Mouse (Mus musculus): ENCODE measurements at regions not wholly inside any gene's neighbourhood (a gene's known extent, or its start where the extent isn't known, plus 50 kb on each side); places are given as distances from the start of the nearest gene placed in this dataset.

DNA sequence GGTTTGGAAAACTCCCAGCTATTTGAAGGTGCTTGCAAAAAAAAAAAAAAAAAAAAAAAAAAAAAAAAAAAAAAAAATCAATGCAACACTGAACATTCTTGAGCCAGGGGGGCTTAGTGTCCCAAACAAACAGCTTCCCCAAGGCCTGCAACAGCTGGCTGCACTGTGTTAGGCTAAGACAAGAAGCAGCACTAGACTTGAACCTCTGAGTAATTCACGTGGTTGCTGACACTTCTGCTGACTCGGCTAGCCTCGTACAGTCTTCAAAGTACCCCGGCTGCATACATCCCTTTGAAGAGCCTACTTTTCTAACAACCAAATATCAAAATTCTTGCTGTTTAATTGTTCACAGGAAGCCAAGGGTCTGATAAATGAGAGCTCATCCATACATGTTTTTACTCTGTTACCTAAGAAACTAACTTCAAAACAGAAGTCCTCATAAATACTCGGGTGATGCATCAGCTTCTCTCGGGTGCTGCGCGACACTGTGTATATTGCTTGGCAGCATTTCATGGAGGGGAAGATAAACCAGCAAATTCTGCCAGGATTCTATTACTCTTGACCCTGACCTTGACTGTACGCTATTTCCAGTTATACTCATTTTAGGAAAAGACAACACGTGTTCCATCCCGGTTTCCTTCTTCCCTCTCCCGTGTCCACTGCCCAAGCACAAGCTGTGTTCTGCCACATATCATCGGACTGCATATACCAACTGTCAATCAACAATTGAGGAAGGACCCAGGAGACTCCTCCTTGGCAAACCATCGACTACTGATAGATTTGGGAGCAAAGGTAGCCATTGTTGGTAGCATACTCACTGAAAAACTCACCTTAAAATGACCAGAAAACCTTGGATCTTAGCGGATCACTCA, 352.8 kb upstream of the Nt5c1b start:
- no peak overlapping the region for H3K9ac ChIP-seq (ENCODE audit: low read length)
- no peaks in the 10 kb centered on the region for H3K4me1 ChIP-seq (ENCODE audit: control insufficient read depth, insufficient read depth, low read length)
- WGBS, result 79% methylated on average over 15 of the region's 15 CpGs
- DNase-seq (ENCODE audit: low spot score, missing footprints) (no peak), ATAC-seq (ENCODE audit: low FRiP score) (no peak)
- no peaks in the 10 kb centered on the region for H3K9me3 ChIP-seq (ENCODE audit: control insufficient read depth, low read length)
- no peaks in the 10 kb centered on the region for H3K27me3 ChIP-seq (ENCODE audit: control insufficient read depth, insufficient read depth, low read length)
- no peaks in the 10 kb centered on the region for H3K36me3 ChIP-seq (ENCODE audit: control insufficient read depth, insufficient read depth, low read length)
- no peak overlapping the region for H3K4me3 ChIP-seq (ENCODE audit: low read depth, low read length)
- H3K27ac ChIP-seq (ENCODE audit: low read depth, low read length), result no peak overlapping the region
- H3K4me2 ChIP-seq, result no peak overlapping the region

DNA sequence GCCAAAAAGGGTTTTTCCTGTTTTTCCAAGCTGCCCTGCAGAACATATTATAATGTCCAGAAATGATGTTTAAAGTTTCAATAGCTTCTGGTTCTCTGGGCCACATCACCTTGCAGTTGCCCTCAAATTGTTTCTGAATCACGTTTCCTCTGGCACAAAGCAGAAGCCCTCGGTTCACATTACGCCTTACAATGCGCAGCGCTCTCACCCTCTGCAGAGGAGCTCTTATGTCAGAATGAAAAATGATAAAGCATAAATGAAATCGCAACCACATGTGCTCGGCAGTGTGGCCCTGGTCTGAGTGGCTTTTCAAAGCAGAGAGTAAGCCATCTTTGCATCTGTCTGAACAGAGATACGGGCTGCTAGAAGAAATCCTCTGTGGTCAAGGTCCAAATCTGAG, 334.3 kb upstream of the Nt5c1b start:
- DNase-seq (ENCODE audit: low spot score, missing footprints) (no peak), ATAC-seq (ENCODE audit: low FRiP score) (no peak)
- H3K9ac ChIP-seq (ENCODE audit: low read length), result no peak overlapping the region
- H3K36me3 ChIP-seq (ENCODE audit: control insufficient read depth, insufficient read depth, low read length), result no peaks in the 10 kb centered on the region
- H3K4me1 ChIP-seq (ENCODE audit: control insufficient read depth, insufficient read depth, low read length), result no peaks in the 10 kb centered on the region
- WGBS, result 87% methylated on average over 8 of the region's 8 CpGs
- H3K27me3 ChIP-seq (ENCODE audit: control insufficient read depth, insufficient read depth, low read length), result no peaks in the 10 kb centered on the region
- H3K27ac ChIP-seq (ENCODE audit: low read depth, low read length), result no peak overlapping the region
- H3K4me2 ChIP-seq, result no peak overlapping the region
- no peaks in the 10 kb centered on the region for H3K9me3 ChIP-seq (ENCODE audit: control insufficient read depth, low read length)
- H3K4me3 ChIP-seq (ENCODE audit: low read depth, low read length), result no peak overlapping the region

DNA sequence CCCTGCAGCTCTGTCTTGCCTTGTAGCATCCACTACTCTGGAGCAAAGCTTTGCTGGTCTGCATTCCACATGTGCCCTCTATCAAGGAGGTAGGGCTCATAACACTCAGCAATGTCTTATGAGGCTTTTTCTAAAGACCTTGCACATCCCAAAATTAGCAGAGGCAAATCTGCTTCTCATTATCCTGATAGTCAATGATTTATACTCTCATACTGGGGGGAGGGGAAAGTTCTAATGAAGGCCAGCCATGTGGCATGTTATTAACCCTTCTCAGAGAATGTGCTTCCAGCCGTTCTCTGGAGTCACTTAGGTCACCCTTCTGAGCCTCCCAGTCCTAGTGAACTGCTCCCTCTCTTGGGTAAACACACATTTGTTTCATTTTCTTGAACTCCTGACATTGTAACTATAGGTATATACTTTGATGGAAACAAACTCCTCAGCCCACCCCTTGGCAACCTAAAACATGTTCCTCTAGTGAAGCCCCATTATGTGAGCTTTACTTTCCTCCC, 307.7 kb upstream of the Nt5c1b start:
- DNase-seq (ENCODE audit: low spot score, missing footprints) (no peak), ATAC-seq (ENCODE audit: low FRiP score) (no peak)
- WGBS, result 36% methylated on average over 1 of the region's 1 CpGs
- no peaks in the 10 kb centered on the region for H3K27me3 ChIP-seq (ENCODE audit: control insufficient read depth, insufficient read depth, low read length)
- H3K4me1 ChIP-seq (ENCODE audit: control insufficient read depth, insufficient read depth, low read length), result no peaks in the 10 kb centered on the region
- no peak overlapping the region for H3K27ac ChIP-seq (ENCODE audit: low read depth, low read length)
- no peak overlapping the region for H3K4me3 ChIP-seq (ENCODE audit: low read depth, low read length)
- H3K36me3 ChIP-seq (ENCODE audit: control insufficient read depth, insufficient read depth, low read length), result no peaks in the 10 kb centered on the region
- no peak overlapping the region for H3K9ac ChIP-seq (ENCODE audit: low read length)
- H3K9me3 ChIP-seq (ENCODE audit: control insufficient read depth, low read length), result no peaks in the 10 kb centered on the region
- H3K4me2 ChIP-seq, result no peak overlapping the region

DNA sequence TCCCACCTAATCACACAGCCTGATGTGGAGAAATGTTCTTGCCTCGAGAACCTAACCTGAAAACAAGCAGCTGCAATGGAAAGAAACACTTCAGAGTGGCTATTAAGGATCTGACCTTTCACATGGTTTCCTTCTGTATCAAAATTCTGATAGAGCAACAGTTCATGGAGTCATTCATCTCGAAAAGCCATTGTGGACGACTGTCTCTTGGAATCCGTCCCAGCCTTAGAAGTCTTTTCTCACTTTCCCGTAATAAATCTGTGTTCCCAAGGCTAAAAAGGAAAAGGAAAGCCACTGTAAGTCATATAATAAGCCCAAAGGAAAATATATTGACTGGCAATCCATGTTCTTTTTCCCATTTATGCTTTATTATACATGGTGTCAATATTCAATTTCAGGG, 291.4 kb upstream of the Nt5c1b start:
- WGBS, result 88% methylated on average over 5 of the region's 5 CpGs
- H3K27ac ChIP-seq (ENCODE audit: low read depth, low read length), result no peak overlapping the region
- no peak overlapping the region for H3K4me3 ChIP-seq (ENCODE audit: low read depth, low read length)
- DNase-seq (ENCODE audit: low spot score, missing footprints) (no peak), ATAC-seq (ENCODE audit: low FRiP score) (no peak)
- no peaks in the 10 kb centered on the region for H3K4me1 ChIP-seq (ENCODE audit: control insufficient read depth, insufficient read depth, low read length)
- H3K9me3 ChIP-seq (ENCODE audit: control insufficient read depth, low read length), result no peaks in the 10 kb centered on the region
- H3K4me2 ChIP-seq, result no peak overlapping the region
- no peaks in the 10 kb centered on the region for H3K36me3 ChIP-seq (ENCODE audit: control insufficient read depth, insufficient read depth, low read length)
- no peak overlapping the region for H3K9ac ChIP-seq (ENCODE audit: low read length)
- no peaks in the 10 kb centered on the region for H3K27me3 ChIP-seq (ENCODE audit: control insufficient read depth, insufficient read depth, low read length)

DNA sequence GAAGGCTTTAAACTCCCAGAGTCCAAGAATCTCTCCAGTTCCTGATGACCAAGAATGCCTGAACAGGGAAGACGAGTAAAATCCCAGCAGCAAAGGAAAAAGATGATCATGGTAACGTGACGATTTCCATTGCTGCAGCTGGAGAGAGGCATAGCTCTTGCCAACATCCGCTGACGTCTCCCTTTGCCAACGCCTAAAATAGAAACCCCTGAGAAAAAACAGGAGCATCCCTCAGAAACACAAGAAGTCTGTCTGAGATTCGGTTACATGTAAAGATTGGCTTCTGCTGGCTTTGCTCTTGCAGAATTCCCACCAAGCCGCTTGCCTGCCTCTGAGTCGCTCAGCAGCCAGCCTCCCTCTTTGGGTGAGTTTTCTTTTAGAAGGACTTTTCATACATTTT, 290.3 kb upstream of the Nt5c1b start:
- Histone ChIP-seq H3K9ac (ENCODE audit: low read length) (no peak overlapping the region), H3K4me3 (ENCODE audit: low read depth, low read length) (no peak overlapping the region), H3K9me3 (ENCODE audit: control insufficient read depth, low read length) (no peaks in the 10 kb centered on the region), H3K36me3 (ENCODE audit: control insufficient read depth, insufficient read depth, low read length) (no peaks in the 10 kb centered on the region), H3K4me2 (no peak overlapping the region), H3K27ac (ENCODE audit: low read depth, low read length) (no peak overlapping the region), H3K4me1 (ENCODE audit: control insufficient read depth, insufficient read depth, low read length) (no peaks in the 10 kb centered on the region), H3K27me3 (ENCODE audit: control insufficient read depth, insufficient read depth, low read length) (no peaks in the 10 kb centered on the region)
- ATAC-seq (ENCODE audit: low FRiP score), result no peak
- no peak for DNase-seq (ENCODE audit: low spot score, missing footprints)
- WGBS, result 87% methylated on average over 9 of the region's 9 CpGs

GRCm38 (mm10) chr12:10112874-10113453, 256.8 kb upstream of the Nt5c1b start:
- Histone ChIP-seq H3K36me3 (ENCODE audit: control insufficient read depth, insufficient read depth, low read length) (no peaks in the 10 kb centered on the region), H3K27me3 (ENCODE audit: control insufficient read depth, insufficient read depth, low read length) (no peaks in the 10 kb centered on the region), H3K27ac (ENCODE audit: low read depth, low read length) (no peak overlapping the region), H3K9ac (ENCODE audit: low read length) (no peak overlapping the region), H3K4me3 (ENCODE audit: low read depth, low read length) (no peak overlapping the region), H3K9me3 (ENCODE audit: control insufficient read depth, low read length) (no peaks in the 10 kb centered on the region), H3K4me1 (ENCODE audit: control insufficient read depth, insufficient read depth, low read length) (no peaks in the 10 kb centered on the region), H3K4me2 (no peak overlapping the region)
- no peak for DNase-seq (ENCODE audit: low spot score, missing footprints)
- 83% methylated on average over 1 of the region's 1 CpGs for WGBS
- no peak for ATAC-seq (ENCODE audit: low FRiP score)

DNA sequence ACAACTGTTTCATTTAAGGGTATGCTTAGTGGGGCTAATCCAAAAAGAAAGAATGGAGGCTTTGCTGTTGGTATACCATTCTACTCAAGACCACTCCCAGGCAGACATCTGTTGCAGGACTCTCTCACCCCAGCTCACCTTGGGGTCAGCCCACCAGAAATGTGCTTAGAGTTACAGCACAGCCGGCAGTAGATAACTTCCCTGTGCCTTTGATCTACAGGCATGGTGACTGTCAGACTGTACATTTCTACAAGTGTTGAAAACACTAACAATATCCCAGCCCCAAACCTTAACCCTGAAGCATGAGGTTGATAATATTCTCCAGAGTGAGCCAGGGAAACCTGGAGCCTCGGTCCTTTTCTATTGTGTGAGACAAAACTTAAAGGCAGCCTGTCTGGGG, 247.7 kb upstream of the Nt5c1b start:
- 68% methylated on average over 2 of the region's 2 CpGs for WGBS

DNA sequence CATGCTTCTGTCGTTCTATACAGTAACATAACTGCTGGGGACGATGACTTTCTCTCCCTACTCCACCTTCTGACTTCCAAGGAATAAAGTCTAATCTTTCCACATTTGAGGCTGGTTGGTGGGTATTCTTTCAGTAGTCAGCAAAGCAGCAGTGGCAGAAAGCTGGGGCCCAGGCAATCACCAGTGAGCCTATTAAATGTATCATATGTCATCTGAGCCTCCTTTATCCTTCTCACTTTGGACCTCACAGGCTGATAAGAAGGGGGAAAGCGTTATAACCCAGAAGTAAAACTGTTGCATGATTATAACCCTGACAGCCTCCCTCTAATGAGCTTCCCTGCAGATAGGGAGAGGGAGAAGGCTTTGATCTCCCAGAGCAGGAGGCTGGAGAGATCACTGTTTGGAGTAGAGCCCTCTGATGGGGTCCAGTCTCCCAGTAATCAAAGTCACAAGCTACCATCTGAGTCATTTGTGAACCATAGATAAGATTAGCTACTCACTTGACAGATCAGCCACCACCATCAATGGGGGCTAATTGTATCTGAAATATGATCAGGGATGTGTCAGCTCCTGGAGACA, 241.7 kb upstream of the Nt5c1b start:
- no peak overlapping the region for H3K9ac ChIP-seq (ENCODE audit: low read length)
- H3K4me1 ChIP-seq (ENCODE audit: control insufficient read depth, insufficient read depth, low read length), result no peaks in the 10 kb centered on the region
- H3K36me3 ChIP-seq (ENCODE audit: control insufficient read depth, insufficient read depth, low read length), result no peaks in the 10 kb centered on the region
- no peaks in the 10 kb centered on the region for H3K9me3 ChIP-seq (ENCODE audit: control insufficient read depth, low read length)
- no peaks in the 10 kb centered on the region for H3K27me3 ChIP-seq (ENCODE audit: control insufficient read depth, insufficient read depth, low read length)
- DNase-seq (ENCODE audit: low spot score, missing footprints), result no peak
- no peak overlapping the region for H3K27ac ChIP-seq (ENCODE audit: low read depth, low read length)
- H3K4me2 ChIP-seq, result no peak overlapping the region
- H3K4me3 ChIP-seq (ENCODE audit: low read depth, low read length), result no peak overlapping the region
- ATAC-seq (ENCODE audit: low FRiP score), result no peak
- WGBS, result 65% methylated on average over 3 of the region's 3 CpGs

More for the DNA sequence above, 247.7 kb upstream of the Nt5c1b start:
- no peak overlapping the region for H3K4me2 ChIP-seq
- no peaks in the 10 kb centered on the region for H3K36me3 ChIP-seq (ENCODE audit: control insufficient read depth, insufficient read depth, low read length)
- no peak overlapping the region for H3K4me3 ChIP-seq (ENCODE audit: low read depth, low read length)
- DNase-seq (ENCODE audit: low spot score, missing footprints) (no peak), ATAC-seq (ENCODE audit: low FRiP score) (no peak)
- no peaks in the 10 kb centered on the region for H3K4me1 ChIP-seq (ENCODE audit: control insufficient read depth, insufficient read depth, low read length)
- H3K9me3 ChIP-seq (ENCODE audit: control insufficient read depth, low read length), result no peaks in the 10 kb centered on the region
- H3K9ac ChIP-seq (ENCODE audit: low read length), result no peak overlapping the region
- H3K27ac ChIP-seq (ENCODE audit: low read depth, low read length), result no peak overlapping the region
- no peaks in the 10 kb centered on the region for H3K27me3 ChIP-seq (ENCODE audit: control insufficient read depth, insufficient read depth, low read length)

- WGBS, result 65% methylated on average over 3 of the region's 3 CpGs
- no peak overlapping the region for H3K4me3 ChIP-seq (ENCODE audit: low read depth, low read length)
- no peaks in the 10 kb centered on the region for H3K36me3 ChIP-seq (ENCODE audit: control insufficient read depth, insufficient read depth, low read length)
- H3K9me3 ChIP-seq (ENCODE audit: control insufficient read depth, low read length), result no peaks in the 10 kb centered on the region
- no peaks in the 10 kb centered on the region for H3K27me3 ChIP-seq (ENCODE audit: control insufficient read depth, insufficient read depth, low read length)
- H3K27ac ChIP-seq (ENCODE audit: low read depth, low read length), result no peak overlapping the region
- no peak overlapping the region for H3K9ac ChIP-seq (ENCODE audit: low read length)
- no peak overlapping the region for H3K4me2 ChIP-seq
- H3K4me1 ChIP-seq (ENCODE audit: control insufficient read depth, insufficient read depth, low read length), result no peaks in the 10 kb centered on the region
- ATAC-seq (ENCODE audit: low FRiP score) (no peak), DNase-seq (ENCODE audit: low spot score, missing footprints) (no peak)
Observed at GRCm38 (mm10) chr12:10134141-10134540, 235.6 kb upstream of the Nt5c1b start.

Measured in midbrain, embryonic 11.5 days (tissue).